Mouse (Mus musculus) liver, postnatal 0 days (tissue): ENCODE measurements around the gene Nop10.

ENCODE experiments used
- CTCF ChIP-seq: sonication (generic); IDR thresholded peaks from 2 replicates; pipeline ENCODE4 v1.5.1; 2016; ENCODE audit warnings: antibody characterized with exemption, low read depth
- EP300 ChIP-seq: IDR thresholded peaks from 2 replicates; pipeline ENCODE4 v1.6.1; 2016; ENCODE audit warnings: antibody characterized with exemption, low read depth, mild to moderate bottlenecking

DNA sequence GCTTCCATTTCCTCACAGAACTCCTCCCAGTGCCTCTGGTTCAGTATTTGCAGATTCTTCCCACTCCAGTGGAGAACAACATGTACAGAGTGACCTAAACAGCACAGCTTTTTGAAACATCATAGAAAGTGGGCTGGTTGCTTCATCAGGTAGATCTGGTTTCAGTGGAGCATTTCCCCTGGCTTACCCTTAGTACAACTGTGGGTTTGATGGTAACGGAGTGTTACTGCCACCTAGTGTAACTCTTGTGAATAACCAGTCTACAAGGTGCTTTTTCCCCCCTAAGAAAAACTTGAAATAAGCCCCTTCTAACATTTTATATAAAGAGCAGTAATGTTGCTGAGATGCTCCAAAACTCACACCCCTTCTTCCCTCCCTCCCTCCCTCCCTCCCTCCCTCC is 45.7 kb upstream of the Nop10 start:
- TF ChIP-seq CTCF (peak; percentile 62), EP300 (no peak)
